Mouse (Mus musculus) CD4-positive helper T cell, adult 2 months (primary cell): ENCODE measurements around the gene Gm21292.
"Not testable (repeated sequence)": the region's sequence is repeated elsewhere in the genome, so short reads cannot be mapped to it uniquely, and the experiment has no call there.

Experiments used
- DNase-seq: peaks from one replicate; pipeline ENCODE4 v3.0.0-alpha.2; 2012; ENCODE audit warnings: low read depth, missing footprints, low spot score

Gene Gm21292

DNA sequence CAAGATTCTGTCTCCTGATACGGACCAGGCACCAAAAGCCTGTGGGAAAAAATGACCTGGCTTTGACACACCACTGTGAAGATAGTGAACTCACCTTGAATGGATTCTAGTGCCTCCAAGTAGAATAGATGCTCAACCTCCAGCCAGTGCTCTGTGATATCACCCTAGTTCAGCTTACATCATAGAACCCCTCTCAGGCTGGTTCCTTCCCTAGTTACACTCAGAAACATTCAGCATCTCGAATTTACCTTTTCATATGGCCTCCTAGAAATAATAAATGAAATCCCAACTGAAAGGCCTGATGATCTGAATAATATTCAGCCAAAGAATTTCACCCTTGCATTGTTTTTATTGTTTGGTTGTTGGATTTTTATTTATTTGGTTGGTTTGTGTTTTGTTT, at the start of gene Gm21292:
Gene Gm21292, minus strand, starts transcription at position 101 of the 400 bp plus-strand sequence.
- DNase-seq, result not testable (repeated sequence)
